Mouse (Mus musculus) MN1 (cell line): ENCODE measurements at regions not wholly inside any gene's neighbourhood (a gene's known extent, or its start where the extent isn't known, plus 50 kb on each side); places are given as distances from the start of the nearest gene placed in this dataset.

Experiments used
- DNase-seq: peaks from one replicate; pipeline ENCODE4 v3.0.0-alpha.2; 2016; ENCODE audit warnings: low spot score

DNA sequence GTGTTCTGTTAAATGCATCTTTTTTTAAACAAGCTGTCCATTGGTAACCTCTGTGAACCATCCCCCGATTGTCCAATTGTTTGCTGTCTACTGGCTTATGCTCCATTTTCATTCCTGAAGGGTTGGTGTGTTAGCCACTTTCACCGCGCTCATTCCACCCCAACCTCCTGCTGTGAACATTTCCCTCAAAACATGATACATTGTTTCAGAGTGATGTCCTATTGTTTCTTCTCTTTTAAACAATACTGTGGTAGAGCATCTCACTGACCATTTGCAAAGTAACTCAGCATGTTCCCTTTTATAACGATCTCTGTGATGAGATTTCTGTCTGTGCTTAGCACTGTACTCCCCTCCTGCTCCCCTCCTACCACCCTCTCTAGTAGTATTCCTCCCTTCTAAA, 240.1 kb downstream of the Irs2 start:
- no peak for DNase-seq

DNA sequence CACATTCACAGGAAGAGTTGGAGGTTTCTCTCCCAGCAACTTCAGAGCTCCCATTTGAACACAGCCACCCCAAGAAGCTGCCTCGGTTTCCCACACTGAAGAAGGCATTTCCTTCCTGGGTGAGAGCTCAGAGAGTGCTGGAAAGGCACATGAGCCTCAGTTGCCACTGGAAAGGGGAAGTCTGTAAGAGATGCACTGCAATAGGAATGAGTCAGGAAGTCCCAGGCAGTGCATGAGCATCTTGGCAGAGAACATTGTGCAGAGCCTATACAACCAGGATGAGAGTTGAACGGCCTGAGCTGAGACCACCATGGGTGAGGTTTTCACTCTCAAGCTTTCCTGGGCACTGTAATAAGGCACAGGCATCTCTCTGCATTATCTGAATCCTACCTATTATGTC, 244.4 kb downstream of the Irs2 start:
- no peak for DNase-seq

- peak; percentile 31 for DNase-seq
Measured at GRCm38 (mm10) chr8:10761694-10762305, 246.5 kb downstream of the Irs2 start.

DNA sequence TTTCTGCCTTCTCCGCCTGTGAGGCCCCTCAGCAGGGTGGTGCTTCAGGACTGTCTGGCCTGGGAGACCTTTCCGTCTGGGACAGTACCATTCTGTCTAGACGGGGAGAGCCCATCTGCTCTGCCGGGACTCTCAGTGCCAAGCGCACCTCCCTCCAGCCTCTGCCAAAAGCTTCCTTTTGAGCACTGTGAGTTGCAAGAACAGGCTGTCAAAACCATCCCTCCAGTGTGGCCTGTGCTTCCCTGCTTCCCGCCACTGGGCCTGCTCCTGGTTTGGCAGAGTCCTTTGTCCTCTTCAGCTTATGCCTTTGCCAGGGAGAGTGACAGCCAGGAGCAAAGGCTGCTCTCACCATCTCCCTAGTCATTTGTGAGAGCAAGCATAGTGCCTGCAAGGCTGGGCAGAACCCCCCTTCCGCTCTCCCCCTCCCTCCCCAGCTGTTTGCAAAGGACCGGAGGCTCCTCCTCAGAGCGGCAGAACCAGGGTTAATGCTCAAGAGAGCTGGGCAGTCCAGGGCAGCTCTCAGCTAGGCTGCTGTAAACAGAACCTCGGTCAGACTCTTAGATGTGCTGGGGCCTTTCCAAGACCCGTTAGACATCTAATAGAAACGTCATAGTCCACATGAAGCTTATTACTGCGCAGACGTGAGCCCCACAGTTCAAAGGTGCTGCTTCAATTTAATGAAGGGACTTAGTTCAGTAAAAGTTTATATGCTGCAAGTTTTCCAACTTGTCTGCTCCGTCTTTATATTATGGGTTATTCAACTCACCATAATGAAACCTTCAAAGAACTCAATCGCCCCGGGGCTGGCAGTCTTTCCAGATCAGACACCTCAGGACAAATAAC, 247.2 kb downstream of the Irs2 start:
- peak; percentile 84 for DNase-seq

DNA sequence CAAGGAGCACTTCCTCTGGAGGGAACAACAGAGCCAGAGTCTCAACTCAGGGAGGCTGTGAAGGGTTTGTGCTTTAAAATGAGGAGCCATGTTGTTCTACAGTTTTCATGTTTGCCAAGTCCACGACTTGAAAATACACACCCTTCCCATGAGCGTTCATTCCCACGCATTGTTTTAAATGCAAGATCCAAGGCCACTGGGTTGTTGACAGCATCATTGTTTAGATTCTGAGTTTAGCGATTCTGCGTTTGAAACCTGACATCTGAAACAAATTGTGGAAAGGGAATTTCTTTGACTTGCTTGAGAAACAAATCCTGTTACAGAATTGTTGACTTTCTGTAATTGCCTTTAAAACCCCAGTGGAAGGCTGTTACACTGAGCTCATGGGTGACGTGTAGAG, 248.0 kb downstream of the Irs2 start:
- DNase-seq: peak; percentile 32

GRCm38 (mm10) chr8:10758151-10758550, 250.1 kb downstream of the Irs2 start:
- no peak for DNase-seq

GRCm38 (mm10) chr8:10754986-10755308, 253.3 kb downstream of the Irs2 start:
- DNase-seq: no peak

DNA sequence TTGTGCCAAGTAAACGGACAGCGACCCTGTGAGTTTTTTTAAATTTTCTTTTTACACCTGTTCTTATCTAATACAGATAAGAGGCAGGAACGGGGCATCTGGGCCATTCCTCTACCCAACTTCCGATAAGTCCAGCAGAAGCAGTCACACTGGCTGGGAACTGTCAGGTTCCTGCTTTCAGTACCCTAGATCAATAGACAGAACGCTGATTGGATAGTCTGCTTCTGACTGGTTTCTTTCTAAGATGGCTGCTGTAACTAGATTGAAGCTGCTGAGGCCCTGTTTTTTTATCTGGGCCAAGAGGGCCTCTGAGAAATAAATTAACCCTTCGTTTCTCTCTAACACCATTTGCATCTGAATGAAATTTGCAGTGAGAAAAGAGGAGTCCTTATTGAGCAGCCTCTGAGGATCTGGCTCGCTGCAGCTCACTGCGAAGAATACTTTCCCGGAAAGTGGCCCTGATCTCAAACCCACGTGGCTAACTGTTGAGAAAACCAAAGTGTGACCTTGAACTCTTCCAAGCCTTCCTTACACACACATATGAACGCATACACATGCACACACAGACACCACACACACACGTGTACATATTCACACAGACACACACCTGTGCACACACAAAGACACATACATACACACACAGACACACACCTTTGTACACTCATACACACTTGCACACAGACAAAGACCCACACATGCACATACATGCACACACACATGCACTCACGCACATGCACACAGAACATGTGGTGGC, 253.8 kb downstream of the Irs2 start:
- DNase-seq: no peak

DNA sequence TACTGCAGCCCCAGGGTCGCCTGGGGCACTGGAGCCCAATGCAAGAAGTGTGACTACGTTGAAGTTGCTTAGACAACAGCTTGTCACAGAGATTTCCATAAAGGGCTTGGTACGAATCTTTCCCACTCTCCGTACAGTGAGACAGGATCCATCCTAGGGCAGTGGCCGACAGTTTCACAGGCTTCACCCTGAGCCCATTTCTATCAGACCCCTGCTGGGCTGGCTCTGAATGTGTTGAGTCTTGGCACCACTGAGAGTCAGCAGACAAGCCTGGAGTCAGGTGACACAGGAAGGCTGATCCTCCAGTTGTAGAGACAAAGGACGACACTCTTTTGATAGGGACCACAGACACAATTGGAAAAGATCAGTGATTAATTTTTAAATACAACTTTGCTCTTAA, 255.2 kb downstream of the Irs2 start:
- no peak for DNase-seq

GRCm38 (mm10) chr8:10747150-10747549, 261.1 kb downstream of the Irs2 start:
- DNase-seq: no peak

- no peak for DNase-seq
Measured at GRCm38 (mm10) chr8:10743241-10743640, 265.0 kb downstream of the Irs2 start.

- DNase-seq: no peak
Measured at GRCm38 (mm10) chr8:10740837-10741236, 267.4 kb downstream of the Irs2 start.

- no peak for DNase-seq
Measured at GRCm38 (mm10) chr8:10738486-10739081, 269.7 kb downstream of the Irs2 start.

- no peak for DNase-seq
Measured at GRCm38 (mm10) chr8:10734746-10735145, 273.5 kb downstream of the Irs2 start.

- DNase-seq: no peak
Measured at GRCm38 (mm10) chr8:10723332-10723731, 284.9 kb downstream of the Irs2 start.

GRCm38 (mm10) chr8:10722742-10723141, 285.5 kb downstream of the Irs2 start:
- no peak for DNase-seq

DNA sequence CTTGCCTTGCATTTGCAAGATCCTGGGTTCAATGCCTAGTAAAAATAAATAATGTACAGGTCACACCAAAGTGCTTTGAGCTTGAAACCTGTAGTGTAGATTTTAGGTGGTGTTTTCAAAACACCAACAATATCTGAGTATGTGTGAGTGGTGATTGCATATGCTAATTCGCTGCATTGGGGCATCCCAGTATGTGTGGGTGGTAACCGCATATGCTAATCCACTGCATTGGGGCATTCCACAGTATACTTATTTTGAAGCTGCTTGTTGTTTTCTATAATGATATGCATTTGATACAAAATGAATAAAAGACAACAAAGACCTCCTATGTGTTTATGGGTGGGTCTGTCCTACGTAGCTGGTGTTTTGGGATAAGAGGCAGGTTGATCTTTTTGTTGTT, 285.9 kb downstream of the Irs2 start:
- DNase-seq: no peak

DNA sequence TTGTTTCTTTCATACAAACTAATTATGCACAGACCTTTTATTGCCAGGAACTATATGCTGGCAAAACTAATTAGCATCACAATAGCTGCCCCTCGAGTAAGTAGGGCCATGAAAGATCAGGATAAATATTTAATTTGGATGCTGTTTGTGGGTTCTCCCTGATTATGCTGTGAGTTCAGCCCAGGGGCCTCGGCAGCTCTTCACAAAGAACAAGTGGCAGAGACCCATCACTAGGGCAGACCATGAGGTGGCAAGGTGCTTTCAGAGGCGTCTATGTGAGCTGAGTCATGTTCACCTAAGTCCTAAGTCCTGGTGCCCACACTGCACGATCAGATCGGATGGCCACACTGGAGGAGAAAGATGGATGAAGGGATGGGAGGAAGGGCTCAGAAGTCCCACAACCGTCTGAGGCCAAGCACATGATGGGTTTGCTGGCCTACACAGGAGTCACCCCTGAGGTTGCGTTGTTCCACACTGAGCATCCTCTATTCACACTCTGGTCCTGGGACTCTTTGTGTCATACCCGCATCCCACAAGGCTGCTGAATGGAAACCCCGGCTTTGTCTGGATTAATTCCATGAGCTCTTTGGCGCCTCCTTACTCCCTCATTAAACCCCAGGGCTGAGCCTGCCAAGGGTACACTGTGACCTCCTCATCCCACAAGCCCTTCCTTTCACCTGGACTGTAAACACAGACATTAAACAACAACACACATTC, 287.0 kb downstream of the Irs2 start:
- DNase-seq: no peak

GRCm38 (mm10) chr8:10720398-10720797, 287.9 kb downstream of the Irs2 start:
- no peak for DNase-seq

- no peak for DNase-seq
Measured at GRCm38 (mm10) chr8:10719411-10719810, 288.8 kb downstream of the Irs2 start.

DNA sequence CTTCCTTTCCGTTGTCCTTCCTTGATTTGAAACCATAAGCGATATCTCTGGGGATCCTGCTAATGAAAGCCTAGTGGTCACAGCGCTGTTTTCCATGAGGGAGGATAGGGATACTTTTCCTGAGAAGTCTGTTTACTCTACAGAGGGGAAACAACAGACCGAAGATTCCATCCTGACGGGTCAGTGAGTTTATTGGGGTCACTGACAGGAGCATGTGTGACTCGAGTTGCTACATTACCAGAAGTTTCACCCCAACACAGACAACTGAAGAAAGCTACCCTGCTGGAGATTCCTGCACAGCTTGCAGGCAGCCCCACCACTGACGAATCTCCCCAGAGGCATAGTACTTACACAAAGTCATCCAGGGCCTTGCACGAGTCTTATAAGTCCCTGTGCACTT, 291.0 kb downstream of the Irs2 start:
- no peak for DNase-seq

- DNase-seq: peak; percentile 39
Measured at GRCm38 (mm10) chr8:10716161-10716560, 292.1 kb downstream of the Irs2 start.
